Mouse (Mus musculus): ENCODE data around the gene Vars. TPM values are rescaled to one million over a fixed set of nuclear protein-coding genes. Genes with fewer than 3 reads are reported as not detected.

Gene Vars
- total and polyA plus RNA-seq, 2 experiments from 2014 or later: 40.9 to 97.8 TPM

DNA sequence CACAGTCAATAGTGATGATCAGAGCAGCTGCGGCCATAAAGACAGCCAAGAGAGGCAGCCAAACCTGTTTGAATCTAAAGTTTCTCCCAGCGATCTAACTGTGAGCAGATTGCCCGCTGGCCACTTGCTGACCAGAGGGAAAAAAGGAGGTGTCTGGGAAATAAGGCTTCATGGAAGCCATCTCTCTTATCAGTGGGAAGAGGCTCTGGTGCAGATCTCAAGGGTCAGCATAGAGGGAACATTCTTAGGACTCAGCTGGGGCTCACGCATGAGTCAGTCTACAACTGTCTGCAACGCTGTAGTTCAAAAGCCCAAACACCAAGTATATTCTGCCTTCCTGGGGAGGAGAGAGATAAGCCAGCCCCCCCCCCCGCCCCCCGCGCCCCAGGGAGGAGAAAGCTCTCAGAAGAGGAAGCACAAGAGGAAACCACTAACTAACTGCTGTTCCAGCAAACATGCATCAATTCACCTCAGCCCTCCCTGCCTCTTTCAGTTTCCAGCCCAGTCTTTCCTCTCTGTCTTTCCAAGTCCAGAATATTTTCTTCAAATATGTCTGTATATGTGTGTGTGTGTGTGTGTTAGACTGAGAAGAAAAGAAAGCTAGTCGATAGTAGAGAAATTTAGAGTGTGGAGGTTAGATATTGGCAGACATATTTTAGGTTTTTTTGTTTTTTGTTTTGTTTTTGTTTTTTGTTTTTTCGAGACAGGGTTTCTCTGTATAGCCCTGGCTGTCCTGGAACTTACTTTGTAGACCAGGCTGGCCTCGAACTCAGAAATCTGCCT is 47.6 kb downstream of the Vars start:
- Histone ChIP-seq H3K4me2 (ENCODE audit: low read depth, low read length, poor library complexity, severe bottlenecking) (no peak overlapping the region), H3K4me1 (ENCODE audit: insufficient read depth, low read length) (no peaks in the 10 kb centered on the region; the same call in 1 of the 2 replicates), H3K4me3 (ENCODE audit: low read depth, low read length) (no peak overlapping the region), H3K9me3 (ENCODE audit: low read length) (no peaks in the 10 kb centered on the region), H3K9ac (replicated peaks; ENCODE audit: low read length, poor library complexity, severe bottlenecking) (no peak overlapping the region), H3K27me3 (ENCODE audit: insufficient read depth, low read length) (no peaks in the 10 kb centered on the region), H3K27ac (ENCODE audit: low read depth, low read length) (no peak overlapping the region), H3K36me3 (ENCODE audit: insufficient read depth, low read length) (no peaks in the 10 kb centered on the region)
- no peak for DNase-seq (ENCODE audit: low spot score)
- 34% methylated on average over 11 of the region's 11 CpGs for WGBS
- TF ChIP-seq CTCF (IDR thresholded peaks at IDR 0.05): no peak
- ATAC-seq (ENCODE audit: low FRiP score): no peak

DNA sequence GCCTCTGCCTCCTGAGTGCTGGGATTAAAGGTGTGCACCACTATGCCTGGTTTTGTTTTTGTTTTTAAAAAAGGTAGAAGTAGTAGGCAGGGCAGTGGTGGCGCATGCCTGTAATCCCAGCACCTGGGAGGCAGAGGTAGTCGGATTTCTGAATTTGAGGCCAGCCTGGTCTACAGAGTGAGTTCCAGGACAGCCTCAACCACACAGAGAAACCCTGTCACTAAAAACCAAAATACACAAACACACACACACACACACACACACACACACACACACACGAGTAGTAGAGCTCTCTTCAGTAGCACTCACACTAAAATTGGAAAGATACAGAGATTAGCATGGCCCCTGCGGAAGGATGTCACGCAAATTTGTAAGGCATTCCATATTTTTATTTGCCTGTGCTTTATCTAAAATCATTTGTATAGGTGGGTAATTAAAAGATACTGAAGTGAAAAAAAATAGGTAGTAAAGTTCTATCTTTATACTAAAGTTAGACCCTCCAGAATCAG is 48.2 kb downstream of the Vars start:
- no peaks in the 10 kb centered on the region; the same call in 1 of the 2 replicates for H3K4me1 ChIP-seq (ENCODE audit: insufficient read depth, low read length)
- no peaks in the 10 kb centered on the region for H3K27me3 ChIP-seq (ENCODE audit: insufficient read depth, low read length)
- H3K9ac ChIP-seq (replicated peaks; ENCODE audit: low read length, poor library complexity, severe bottlenecking): no peak overlapping the region
- no peaks in the 10 kb centered on the region for H3K36me3 ChIP-seq (ENCODE audit: insufficient read depth, low read length)
- no peak overlapping the region for H3K4me3 ChIP-seq (ENCODE audit: low read depth, low read length)
- 68% methylated on average over 5 of the region's 5 CpGs for WGBS
- ATAC-seq (ENCODE audit: low FRiP score) (no peak), DNase-seq (ENCODE audit: low spot score) (no peak)
- no peak overlapping the region for H3K4me2 ChIP-seq (ENCODE audit: low read depth, low read length, poor library complexity, severe bottlenecking)
- H3K27ac ChIP-seq (ENCODE audit: low read depth, low read length): no peak overlapping the region
- no peaks in the 10 kb centered on the region for H3K9me3 ChIP-seq (ENCODE audit: low read length)
- no peak for TF ChIP-seq CTCF (IDR thresholded peaks at IDR 0.05)

DNA sequence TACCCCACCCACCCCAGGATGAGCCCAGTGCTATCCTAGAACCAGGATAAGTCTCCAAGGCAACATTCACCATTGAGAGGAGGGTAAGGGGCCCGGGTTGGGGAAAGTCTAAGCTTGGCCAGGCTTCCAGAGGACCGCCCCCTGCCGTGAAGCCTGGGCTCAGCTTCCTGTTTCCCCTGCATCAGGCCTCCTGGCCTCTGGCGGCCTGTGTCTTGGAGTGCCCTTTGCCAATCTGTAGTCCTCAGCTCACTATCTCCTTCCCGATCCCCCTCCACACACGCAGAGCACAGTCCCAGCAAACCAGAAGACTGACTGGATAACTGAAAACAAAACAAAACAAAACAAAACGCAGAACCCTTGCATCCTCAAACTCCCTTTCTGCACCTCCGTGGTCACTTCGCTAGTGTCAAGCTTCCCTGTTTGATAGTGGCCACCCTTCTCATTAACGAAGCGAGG is 48.8 kb downstream of the Vars start, which contains the start of gene Clic1:
Gene Clic1, plus strand, starts transcription at position 406 of the 456 bp plus-strand sequence.
- Histone ChIP-seq H3K4me1 (ENCODE audit: insufficient read depth, low read length) (no peaks in the 10 kb centered on the region; the same call in 1 of the 2 replicates), H3K4me3 (ENCODE audit: low read depth, low read length) (peak within 1 kb of the TSS; percentile 31), H3K27me3 (ENCODE audit: insufficient read depth, low read length) (no peaks in the 10 kb centered on the region), H3K36me3 (ENCODE audit: insufficient read depth, low read length) (no peaks in the 10 kb centered on the region), H3K27ac (ENCODE audit: low read depth, low read length) (peak within 1 kb of the TSS; percentile 73), H3K9ac (replicated peaks; ENCODE audit: low read length, poor library complexity, severe bottlenecking) (peak within 1 kb of the TSS; percentile 51), H3K9me3 (ENCODE audit: low read length) (no peaks in the 10 kb centered on the region), H3K4me2 (ENCODE audit: low read depth, low read length, poor library complexity, severe bottlenecking) (peak within 1 kb of the TSS; percentile 54)
- ATAC-seq (ENCODE audit: low FRiP score): no peak
- peak; percentile 28; the same call in 1 of the 2 replicates for TF ChIP-seq CTCF (IDR thresholded peaks at IDR 0.05)
- peak; percentile 76 for DNase-seq (ENCODE audit: low spot score)
- WGBS: 7% methylated on average over 11 of the region's 11 CpGs

DNA sequence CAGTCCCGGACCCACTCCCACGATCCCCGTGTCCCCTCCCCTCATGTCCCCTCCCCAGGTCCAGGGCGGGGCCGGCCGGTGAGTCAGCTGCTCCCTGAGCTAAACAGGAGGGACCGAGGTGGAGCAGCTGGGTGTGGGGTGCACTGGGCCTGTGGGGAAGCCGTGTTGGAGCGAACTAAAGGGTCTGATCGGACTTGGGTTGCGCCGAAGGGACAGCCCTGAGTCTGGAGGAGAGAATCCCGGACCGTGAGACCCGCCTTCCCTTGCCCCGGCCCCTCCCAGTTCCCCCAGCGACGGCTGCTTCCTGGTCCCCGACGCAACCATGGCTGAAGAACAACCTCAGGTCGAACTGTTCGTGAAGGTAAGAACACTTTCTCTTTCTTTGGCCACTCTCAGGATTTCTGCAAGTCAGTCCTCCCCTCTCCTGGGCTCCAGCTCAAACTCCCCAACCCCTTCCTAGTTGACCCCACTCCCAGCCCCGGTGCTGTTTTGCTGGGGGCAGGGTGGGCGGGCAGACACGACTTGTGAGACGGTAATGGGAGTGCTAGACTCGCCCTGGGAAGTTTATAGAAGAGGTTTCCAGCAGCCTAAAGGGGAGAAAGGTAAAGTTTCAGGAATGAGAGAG is 49.5 kb downstream of the Vars start:
- WGBS: 4% methylated on average over 27 of the region's 27 CpGs
- no peak for TF ChIP-seq CTCF (IDR thresholded peaks at IDR 0.05)
- H3K4me2 ChIP-seq (ENCODE audit: low read depth, low read length, poor library complexity, severe bottlenecking): peak overlapping the region; percentile 54
- no peaks in the 10 kb centered on the region for H3K36me3 ChIP-seq (ENCODE audit: insufficient read depth, low read length)
- H3K9me3 ChIP-seq (ENCODE audit: low read length): no peaks in the 10 kb centered on the region
- no peaks in the 10 kb centered on the region; the same call in 1 of the 2 replicates for H3K4me1 ChIP-seq (ENCODE audit: insufficient read depth, low read length)
- DNase-seq (ENCODE audit: low spot score): peak; percentile 59
- H3K9ac ChIP-seq (replicated peaks; ENCODE audit: low read length, poor library complexity, severe bottlenecking): peak overlapping the region; percentile 51
- ATAC-seq (ENCODE audit: low FRiP score): no peak
- H3K27me3 ChIP-seq (ENCODE audit: insufficient read depth, low read length): no peaks in the 10 kb centered on the region
- H3K27ac ChIP-seq (ENCODE audit: low read depth, low read length): peak overlapping the region; percentile 73
- H3K4me3 ChIP-seq (ENCODE audit: low read depth, low read length): peak overlapping the region; percentile 31

DNA sequence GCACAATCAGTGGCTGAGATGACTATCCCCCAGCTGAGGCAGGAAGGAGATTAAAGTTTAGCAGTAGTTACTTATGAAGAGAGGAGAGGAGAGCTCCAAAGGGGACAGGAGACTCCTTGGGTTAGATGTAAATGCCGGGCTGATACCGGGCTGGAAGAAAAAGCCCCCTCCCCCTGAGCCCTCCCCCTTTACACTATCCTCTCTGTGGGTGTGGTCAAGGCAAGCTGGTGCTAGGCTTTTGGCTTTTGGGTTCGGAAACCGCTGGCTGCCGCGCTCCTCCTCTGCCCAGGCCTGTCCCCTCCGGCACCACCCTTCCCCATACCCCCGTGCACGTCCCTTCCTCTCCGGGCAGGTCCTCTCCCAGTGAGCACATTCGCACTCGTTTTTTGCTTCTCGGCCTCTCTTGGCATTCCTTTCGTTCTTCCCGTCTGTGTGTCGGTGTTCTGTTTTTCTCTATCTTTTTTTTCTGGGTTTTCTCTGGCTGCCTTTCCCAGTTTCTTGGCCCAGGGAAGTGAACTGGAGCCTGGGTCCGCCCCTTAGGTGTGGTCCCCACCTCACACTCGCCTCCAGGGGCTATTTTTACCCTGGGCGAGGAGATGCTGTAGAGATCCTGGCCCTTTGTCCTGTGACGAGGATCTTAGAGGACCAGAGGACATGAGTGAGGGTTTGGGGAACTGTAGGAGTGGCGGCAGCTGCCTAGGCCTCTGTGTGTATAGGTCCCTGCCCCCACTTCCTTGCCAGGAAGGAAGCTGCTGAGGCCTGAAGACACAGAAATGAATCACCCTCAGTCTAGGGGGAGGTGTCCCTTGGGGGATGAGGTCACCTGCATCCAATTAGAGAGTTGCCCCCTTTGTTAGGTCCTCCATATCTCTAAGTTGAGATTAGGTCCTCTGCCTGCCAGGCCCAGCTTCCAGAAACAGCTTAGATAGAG is 50.6 kb downstream of the Vars start:
- no peaks in the 10 kb centered on the region for H3K36me3 ChIP-seq (ENCODE audit: insufficient read depth, low read length)
- peak overlapping the region; percentile 69 for H3K27ac ChIP-seq (ENCODE audit: low read depth, low read length)
- H3K9ac ChIP-seq (replicated peaks; ENCODE audit: low read length, poor library complexity, severe bottlenecking): peak overlapping the region; percentile 52
- no peaks in the 10 kb centered on the region for H3K9me3 ChIP-seq (ENCODE audit: low read length)
- DNase-seq (ENCODE audit: low spot score) (peak; percentile 87), ATAC-seq (ENCODE audit: low FRiP score) (peak; percentile 48; the same call in 1 of the 2 replicates)
- peak overlapping the region; percentile 54 for H3K4me2 ChIP-seq (ENCODE audit: low read depth, low read length, poor library complexity, severe bottlenecking)
- no peaks in the 10 kb centered on the region for H3K27me3 ChIP-seq (ENCODE audit: insufficient read depth, low read length)
- H3K4me1 ChIP-seq (ENCODE audit: insufficient read depth, low read length): no peaks in the 10 kb centered on the region
- TF ChIP-seq CTCF (IDR thresholded peaks at IDR 0.05): no peak
- 7% methylated on average over 21 of the region's 21 CpGs for WGBS
- H3K4me3 ChIP-seq (ENCODE audit: low read depth, low read length): peak overlapping the region; percentile 24
